Mouse (Mus musculus): ENCODE measurements around the gene Fndc3b.
A peak's percentile ranks its signal among the peaks of the same experiment; 100 is the strongest.

The Fndc3b gene

DNA sequence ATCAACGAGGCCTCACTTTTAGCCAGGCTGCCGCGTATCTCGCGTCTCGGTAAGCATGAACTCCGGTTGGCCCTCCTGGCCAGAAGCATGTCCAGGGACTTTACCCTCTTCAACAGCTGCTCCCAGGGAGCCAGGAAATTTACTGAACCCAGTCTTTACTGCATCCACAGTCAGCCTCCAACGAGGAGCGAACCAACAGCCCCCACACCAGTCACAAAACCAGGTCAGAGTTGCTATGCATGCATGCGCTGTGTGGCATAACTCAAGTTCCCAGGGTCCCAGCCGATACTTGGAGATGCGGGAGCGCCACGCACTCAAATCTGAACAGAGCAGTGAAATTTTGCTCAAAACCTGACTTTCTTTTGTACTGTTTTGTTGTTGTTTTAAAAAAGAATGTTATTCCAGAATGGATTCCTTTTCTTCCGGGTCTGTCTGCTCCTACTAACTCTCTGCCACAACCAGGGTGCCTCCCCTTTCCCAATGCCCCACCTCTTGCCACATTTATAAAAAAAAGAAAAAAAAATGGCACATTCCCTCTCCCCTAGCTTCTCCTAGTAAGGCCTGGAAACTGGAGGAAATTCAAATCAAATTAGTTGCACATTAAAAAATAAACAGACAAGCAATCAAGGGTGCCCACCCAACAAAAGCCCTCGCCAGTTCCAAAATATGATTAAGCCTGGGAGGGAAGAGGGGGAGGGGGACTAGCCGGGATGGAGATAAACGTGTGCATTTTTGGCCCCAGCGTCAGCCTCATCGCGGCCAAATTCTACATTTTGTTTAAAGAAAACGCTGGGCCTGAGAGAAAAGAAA, 1.8 kb downstream of the Fndc3b start:
- no peak for DNase-seq (ENCODE audit: low read depth)

DNA sequence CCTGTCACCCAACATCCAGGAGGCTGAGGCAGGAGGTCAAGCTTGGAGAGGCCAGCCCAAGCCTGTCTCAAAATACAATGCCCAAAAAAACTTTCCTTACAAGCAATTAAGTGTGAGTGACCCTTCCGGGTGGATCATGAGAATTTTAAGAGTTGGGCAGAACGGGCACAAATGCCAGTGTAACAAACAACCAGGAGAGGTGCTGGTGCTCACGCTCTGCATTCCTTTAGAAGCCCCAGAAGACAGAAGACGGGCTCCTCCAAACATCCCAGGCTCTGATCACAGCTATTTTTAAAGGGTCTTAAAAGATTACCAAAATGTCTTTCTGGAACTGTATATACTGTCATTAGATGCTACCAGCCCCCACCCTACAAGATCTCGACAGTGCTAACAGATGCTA, 2.5 kb downstream of the Fndc3b start:
- DNase-seq (ENCODE audit: low read depth), result no peak

DNA sequence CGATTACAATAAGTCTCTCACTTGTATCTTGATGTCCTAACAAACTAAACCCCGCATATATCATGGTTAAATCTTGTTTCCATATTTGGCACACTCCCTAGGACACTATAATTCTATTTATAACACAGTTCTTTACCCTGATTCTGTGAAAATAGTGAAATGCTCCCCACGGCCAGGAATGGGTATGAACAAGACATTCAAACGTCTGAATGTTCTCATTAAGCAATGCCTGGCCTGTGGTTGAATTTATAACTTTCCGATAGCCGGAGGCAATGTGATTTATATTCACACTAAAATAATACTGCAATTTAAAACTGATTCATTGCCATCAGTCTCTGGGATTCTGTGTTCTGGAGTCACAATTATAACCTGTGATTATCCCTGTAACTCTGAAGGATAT, 5.3 kb downstream of the Fndc3b start:
- no peak for DNase-seq (ENCODE audit: low read depth)

DNA sequence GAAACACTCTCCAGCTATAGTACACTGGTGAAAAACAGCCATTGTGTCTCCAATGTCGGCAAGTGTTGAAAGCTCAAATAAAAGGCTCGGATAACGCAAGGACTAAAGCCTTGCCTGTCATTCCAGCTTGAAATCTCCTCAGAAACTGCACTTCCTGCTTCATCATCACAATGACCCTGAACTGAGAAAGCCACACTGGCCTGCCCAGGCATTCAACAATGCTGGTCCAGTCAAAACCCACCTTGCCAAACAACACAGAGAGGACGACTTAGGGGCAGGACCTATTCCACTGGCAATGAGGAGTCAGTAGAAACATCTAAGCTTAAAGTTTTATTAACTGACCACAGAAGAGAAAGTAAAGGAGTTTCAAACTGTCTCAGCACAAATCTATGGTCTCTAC, 6.1 kb downstream of the Fndc3b start:
- no peak for DNase-seq (ENCODE audit: low read depth)

DNA sequence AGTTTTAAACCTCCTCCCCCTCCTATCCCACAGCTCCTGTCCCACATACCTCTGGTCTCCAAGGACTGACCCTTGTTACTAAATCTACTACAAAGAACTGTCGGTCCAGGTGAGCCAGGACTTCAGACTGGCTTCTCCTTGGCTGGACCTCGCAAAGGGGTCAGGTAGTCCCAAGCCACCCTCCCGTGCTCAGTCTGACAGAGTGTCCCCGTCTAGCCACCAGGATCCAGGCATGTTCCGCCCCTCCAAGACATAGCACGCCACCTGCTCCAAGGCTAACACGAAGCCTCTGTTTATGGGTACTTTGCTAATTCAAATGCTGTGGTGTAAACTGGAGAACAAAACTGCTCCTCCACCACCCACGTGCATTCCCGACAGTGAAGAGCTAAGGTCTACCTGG, 6.5 kb downstream of the Fndc3b start:
- DNase-seq (ENCODE audit: low read depth), result no peak

DNA sequence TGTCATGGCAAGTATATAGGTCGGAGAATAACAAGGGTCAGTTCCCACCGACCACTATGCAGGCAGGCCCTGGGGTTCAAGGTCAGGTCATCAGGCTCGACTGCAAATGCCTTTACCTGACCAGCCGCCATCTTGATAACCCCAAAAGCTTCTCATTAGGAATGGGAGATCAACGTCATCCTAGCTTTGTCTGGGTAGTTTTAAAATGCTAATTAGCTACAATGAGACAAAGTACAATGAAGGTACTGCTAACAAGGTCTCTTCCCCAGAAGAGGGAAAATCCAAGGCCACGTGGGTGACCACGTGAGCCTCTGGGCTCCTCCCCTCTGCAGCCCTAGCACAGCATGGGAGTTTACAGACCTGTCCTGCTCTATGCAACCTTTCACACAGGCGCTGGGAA, 7.6 kb downstream of the Fndc3b start:
- no peak for DNase-seq (ENCODE audit: low read depth)

DNA sequence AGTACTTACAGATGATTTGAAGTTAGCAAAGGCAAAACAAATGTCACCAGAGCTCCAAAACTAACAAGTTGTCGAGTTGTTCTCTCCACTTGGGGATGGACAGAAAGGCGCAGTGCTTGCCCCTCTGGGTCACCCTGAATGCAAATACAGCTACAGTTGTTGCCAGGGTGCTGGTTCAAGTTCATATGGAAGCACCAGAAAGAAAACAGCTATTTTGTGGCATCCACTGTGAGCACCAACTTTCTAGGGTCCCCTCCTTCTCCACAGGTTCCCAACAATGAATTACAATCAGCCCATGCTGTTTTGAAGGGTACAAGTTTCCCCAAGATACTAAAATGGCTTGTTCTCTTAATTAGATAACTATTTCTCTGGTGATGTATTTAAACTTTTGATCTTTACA, 8.0 kb downstream of the Fndc3b start:
- no peak for DNase-seq (ENCODE audit: low read depth)

DNA sequence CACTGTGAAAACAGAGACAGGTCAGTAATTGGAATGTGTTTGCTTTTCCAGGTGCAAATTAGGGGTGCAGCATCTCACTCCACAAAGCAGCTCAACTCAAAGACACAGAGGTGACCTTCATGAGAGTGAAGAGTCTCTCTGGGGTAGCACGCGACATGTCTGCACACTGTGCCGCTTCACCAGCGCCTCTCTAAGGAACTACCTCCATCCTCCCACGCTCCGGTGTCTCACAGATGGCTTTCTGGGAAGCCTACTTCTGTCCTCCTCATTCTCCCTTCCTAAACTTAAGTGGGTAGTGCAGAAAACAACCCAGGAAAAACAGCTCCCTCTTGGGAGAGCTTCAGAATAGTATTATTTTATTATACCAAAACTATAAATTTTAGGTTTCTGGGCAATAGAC, 12.4 kb downstream of the Fndc3b start:
- DNase-seq (ENCODE audit: low read depth), result no peak

DNA sequence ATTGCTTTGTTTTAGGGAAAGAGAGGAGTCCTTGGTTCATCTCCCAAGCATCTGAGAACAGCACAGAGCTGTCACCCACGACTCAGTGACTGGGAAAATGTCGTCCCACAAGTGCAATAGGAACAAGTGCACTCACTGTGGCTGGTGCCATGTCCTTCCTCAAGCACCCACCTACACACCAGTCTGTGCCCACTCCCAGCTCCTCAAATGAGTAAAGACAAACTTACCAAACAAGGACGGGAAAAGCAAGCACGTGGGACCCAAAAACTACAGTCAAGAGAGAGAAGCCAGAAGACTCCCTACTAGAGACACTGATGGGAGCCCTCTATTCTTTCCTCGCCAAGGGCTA, 14.7 kb downstream of the Fndc3b start:
- no peak for DNase-seq (ENCODE audit: low read depth)

DNA sequence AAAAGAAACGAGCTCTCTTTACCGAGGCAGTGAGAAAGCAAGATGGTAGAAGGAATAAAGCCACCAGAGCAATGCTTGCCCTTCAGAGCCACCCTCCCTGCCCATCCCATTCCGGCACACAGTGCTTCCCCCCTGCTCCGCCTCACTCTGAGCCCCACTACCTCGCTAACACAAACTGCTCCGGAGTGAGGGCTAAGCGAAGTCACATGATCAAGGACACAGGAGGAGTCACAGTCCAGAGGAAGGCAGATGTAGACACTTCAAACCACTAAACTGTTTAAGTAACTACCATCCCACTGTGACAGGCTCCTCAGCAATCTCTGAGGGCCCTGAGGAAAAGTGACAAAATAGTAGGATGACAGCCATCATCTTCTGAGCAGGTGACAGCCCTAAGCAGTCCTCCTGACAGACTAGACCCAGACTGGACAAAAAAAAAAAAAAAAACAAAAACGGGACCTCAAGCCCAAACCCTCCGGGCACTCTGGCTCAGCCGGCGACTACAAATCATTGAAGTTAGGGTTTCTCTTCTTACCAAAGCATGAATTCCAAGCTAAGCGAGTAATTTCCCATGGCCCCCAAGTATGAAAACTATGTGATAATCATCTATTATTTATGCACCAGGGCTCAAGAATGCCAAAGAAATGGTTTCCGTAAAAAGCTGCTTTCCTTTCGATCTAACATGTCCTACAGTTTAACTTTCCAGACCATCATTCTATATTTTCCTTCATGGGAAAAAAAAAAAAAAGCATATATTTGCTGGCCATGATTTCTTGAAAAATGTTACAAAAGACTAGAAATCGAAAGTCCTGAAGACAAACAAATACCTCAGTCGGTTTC, 15.3 kb downstream of the Fndc3b start:
- no peak for DNase-seq (ENCODE audit: low read depth)

DNA sequence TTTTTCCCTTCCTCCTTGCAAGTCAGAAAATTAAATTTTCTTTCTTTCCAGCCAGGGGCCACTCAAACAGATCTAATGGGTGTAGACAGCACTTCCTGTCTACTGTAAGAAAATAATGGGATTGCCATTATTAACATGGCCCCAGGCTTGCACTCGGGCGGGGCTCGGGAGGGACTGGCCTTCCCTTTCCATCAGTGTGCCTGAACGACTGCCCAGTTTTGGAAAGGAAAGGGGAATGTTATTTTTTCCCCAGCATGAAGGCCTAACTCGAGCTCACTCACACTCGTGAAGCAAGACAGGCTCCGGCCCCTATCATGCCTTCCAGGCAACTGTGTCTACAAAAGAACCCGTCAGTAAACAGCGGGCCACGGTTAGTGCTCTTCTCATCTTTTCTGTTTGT, 16.5 kb downstream of the Fndc3b start:
- DNase-seq (ENCODE audit: low read depth), result no peak

DNA sequence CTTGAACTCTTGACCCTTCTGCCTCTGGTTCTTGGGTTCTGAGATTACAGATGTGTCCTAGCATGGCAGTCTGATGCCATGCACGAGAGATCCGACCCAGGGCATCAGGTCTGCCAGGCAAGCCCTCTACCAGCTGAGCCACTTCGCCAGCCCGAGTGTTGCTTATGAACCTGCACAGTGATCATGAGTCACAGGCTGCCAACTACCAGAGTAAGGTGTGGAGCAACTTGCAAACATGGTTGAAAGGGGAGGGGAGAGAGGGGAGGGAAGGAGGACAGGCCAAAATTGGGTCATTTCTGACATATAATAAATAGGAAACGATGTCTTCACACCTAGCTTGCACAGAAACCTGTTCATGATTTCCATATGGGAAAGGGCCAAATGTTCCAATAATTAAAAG, 17.0 kb downstream of the Fndc3b start:
- no peak for DNase-seq (ENCODE audit: low read depth)

DNA sequence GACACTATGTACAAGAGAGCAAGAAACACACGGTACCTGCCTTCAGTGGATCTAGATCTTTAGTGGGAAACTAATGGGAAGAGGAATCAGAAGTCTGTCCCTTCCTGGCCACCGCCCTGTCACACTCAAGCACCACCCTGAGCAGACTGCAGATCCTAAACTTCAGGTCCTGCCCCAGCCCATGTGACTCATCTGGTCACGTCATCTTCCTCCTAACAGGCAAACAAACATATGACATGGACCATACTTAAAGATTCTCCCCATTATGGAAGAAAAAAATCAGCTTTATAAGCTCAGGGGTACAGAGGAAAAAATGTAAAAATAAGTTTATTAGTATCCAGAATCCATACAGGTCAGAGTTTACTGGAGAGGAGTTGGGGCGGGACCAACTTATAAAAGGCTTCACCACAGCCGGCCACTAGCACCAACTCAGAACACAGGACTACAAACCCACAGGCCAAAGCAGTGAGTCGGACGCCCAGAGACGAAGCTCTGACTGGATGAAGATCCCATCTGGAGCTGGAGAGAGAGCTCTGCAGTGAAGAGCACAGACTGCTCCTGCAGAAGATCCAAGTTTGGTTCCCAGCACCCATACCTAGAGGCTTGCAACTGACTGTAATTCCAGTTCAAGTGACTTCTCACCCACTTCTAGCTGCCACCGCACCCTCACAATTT, 19.5 kb downstream of the Fndc3b start:
- DNase-seq (ENCODE audit: low read depth), result no peak

DNA sequence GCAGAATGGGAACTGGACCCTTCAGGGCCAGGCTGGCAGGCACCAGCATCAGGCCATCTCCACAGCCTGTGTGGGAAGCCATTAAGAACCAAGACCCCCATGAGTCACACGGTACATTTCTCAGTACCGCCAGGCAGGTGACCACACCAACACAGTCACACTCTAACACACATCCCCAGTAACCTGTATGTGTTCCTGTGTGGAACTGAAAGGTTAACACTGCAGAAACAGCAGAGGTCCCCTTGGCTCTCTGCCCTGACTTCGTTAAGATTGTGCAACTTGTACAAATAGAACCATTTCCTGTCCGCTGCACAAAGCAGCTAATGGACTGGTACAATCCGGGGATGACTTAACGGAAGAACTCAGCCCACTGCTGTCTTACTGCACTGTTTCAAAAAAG, 21.1 kb downstream of the Fndc3b start:
- peak; percentile 67 for DNase-seq (ENCODE audit: low read depth)

DNA sequence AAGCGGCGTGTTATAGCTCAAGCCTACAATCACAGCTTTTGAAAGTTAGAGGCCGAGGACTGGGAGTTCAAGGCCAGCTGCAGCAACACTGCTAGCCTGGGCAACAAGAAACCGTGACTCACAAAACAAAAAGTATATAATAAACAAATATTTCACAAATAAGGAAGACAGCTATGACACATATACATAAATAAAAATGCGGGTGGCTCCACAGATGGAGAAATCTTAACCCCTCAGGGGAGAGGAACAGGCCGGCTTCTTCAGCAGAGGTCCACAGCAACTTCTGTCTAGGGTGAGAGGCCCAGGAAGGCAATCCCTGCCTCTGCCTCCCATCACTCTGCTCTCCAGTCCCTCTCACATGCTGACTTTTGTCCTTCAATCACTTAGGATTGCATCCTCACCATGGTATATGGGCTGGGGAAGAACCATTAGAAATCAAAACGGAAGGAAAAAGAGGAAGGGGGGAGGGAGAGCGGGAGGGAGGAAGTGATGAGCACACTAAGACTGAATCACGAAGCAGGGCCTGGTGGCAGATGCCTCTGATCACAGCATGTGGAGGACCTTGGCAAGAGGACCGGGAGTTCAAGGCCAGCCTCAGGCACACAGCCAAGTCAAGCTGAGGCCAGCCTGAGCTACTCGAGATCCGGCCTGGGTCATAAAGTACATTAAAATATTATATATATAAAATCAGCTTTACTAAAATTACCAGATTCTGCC, 21.8 kb downstream of the Fndc3b start:
- DNase-seq (ENCODE audit: low read depth), result no peak

DNA sequence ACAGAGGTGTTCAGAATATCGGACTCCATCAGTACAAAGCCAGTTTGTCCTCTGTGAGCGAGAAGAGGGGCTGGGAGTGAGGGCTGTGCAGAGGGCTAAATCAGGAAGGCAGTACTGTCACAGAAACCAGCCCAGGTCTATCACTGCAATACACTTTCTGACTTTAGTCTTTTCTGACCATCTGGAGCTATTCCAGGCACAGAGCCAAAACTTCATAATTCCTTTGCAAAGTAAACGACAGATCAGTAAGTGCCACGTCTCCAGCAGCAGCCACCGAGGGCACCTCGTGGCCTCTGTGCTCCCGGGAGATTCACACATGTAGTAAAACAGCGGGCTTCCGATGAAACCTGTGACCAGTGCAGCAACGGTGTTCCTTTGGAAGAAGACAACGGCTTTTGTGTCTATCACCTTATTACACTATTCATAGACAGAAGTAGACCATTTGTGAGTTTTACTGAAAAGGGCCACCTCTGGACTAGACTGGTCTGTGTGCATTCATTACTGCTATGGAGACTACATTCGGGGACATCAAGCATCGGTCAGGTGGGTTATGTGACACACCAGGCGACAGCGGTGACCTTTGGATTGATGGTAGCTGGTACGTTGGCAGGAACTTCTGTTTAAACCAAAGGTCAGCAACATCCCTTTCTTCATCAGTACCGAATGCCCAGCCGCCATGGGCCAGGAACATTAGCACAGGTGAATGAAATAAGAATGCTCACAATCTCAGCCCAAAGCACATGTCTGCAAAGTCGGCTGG, 24.2 kb downstream of the Fndc3b start:
- DNase-seq (ENCODE audit: low read depth), result no peak

DNA sequence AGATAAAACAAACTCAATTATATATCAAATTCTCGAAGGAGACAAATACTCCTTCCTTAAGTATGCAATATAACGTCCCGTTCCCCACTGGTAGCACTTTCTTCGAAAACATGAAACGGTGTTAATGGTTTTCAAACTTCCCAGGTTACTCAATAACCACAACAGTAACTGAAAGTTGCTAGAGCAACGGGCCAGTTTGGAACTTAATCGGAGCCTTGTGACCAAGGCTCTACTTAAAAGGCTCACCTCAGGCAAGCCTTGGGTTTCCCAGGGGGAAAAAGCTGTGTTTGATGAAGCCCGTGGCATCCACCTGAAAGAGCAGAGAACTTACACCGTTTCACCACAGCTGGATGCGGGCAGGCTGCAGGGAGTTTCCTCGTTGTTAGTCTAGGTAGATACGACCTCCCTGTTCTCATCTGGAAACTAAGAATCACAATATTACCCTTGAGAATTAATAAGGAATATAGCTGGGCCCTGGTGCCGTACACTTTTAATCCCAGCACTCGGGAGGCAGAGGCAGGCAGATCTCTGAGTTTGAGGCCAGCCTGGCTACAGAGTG, 25.4 kb downstream of the Fndc3b start:
- DNase-seq (ENCODE audit: low read depth), result no peak

DNA sequence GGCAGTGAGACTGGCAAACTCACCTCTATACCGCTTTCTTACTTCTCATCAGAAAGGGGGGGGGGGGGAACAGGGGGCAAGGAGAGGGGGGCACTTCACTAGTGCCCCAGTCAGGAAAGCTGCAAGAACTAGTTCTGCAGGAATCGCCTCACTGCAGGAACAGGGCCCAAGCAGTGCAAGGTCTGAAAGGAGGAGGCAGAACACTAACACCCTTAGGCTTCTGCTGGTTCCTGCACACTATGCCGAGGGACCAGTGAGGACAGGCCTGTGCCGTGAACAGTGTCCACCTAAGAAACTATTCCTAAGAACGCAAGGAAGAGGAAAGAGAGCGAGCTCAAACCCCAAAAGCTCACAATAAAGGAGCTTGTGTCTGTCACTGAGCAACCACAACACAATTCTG, 26.0 kb downstream of the Fndc3b start:
- no peak for DNase-seq (ENCODE audit: low read depth)

DNA sequence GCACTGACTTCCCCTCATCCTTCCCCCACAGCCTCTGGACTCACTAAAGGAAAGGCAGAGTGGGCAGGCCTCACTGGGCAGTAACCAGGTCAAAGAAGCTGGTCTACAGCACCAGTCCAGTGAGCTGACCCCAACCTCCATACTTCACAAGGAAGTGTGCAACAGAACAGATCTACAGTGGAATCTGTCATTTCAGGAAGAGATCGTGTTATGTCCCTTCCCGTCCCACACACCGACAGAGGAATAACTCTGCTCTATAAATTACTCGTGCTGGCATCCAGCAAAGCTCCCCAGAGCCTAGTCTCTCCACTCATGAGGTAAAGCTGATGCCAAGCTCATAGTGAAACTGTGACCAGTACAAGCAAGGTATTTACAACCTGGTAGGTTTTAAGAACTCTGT, 27.7 kb downstream of the Fndc3b start:
- no peak for DNase-seq (ENCODE audit: low read depth)

DNA sequence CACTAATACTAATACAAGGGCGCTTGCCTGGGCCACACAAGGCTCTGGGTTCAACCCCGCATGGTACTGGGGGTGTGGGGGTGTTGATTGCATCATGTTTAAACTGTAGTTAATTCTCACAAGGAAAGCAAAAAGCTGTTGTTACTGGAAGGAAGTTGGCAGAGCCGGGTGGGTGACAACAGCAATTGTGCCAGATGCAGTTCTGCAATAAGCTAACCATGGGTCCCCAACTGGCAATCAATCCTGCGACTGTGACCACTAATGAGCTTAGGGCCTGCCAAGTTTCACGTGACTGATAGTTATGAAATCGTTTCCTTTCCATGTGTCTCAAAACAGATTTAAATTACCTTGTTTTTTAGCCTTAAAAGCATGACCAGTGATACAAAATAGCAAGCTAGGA, 33.5 kb downstream of the Fndc3b start:
- peak; percentile 77 for DNase-seq (ENCODE audit: low read depth)

DNA sequence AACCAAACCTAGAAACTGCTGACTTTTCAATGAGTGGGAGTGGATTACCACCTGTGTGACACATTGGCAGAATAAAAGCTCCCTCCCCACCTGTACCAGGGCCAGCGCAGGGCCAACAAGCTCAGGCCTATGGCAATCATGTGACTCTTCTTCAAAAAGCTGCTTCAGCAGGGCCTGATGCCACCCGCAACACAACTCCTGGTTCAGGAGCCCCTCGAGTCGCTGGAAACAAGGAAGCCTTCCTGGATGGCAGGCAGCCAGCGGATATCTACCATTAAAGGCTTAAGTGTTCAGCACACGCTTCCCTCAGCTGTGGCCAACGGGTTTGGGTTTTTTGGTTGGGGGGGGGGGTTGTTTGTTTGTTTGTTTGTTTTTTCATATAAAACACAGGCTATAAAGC, 37.4 kb downstream of the Fndc3b start:
- DNase-seq (ENCODE audit: low read depth), result no peak

Data from fibroblast of lung, adult 2 months (primary cell).